Mouse (Mus musculus): ENCODE measurements around the gene Kifc1. TPM values are rescaled to one million over a fixed set of nuclear protein-coding genes. Genes with fewer than 3 reads are reported as not detected.

Kifc1 gene
- polyA plus RNA-seq, 1 experiment: 32.2 TPM

- Histone ChIP-seq H3K79me2 (ENCODE audit: control insufficient read depth, insufficient read depth) (peaks cover 6% of the 10 kb centered on the region), H3K4me3 (peak overlapping the region; percentile 41), H3K27me3 (ENCODE audit: control insufficient read depth, insufficient read depth, insufficient read length) (no peaks in the 10 kb centered on the region), H3K36me3 (ENCODE audit: control insufficient read depth, insufficient read depth) (peaks cover 11% of the 10 kb centered on the region), H3ac (ENCODE audit: control insufficient read depth, insufficient read length) (no peak overlapping the region), H3K4me2 (ENCODE audit: low read depth) (peak overlapping the region; percentile 78)
- TF ChIP-seq MAX (IDR thresholded peaks at IDR 0.05; ENCODE audit: low read depth) (no peak), REST (IDR thresholded peaks at IDR 0.05; ENCODE audit: insufficient read depth, insufficient read length) (no peak), E2F4 (IDR thresholded peaks at IDR 0.05; ENCODE audit: insufficient read depth) (no peak), TCF3 (IDR thresholded peaks at IDR 0.05; ENCODE audit: insufficient read length, low read depth) (no peak), POLR2A (IDR thresholded peaks at IDR 0.05; ENCODE audit: insufficient read length, low read depth) (no peak), USF1 (IDR thresholded peaks at IDR 0.05; ENCODE audit: low read depth) (no peak), TCF12 (IDR thresholded peaks at IDR 0.05; ENCODE audit: insufficient read depth, poor library complexity, severe bottlenecking) (no peak), CEBPB (IDR thresholded peaks at IDR 0.05; ENCODE audit: insufficient read depth, poor library complexity, severe bottlenecking) (no peak), MYOG (IDR thresholded peaks at IDR 0.05; ENCODE audit: control insufficient read depth in 1 of 3, insufficient read depth in 1 of 3, insufficient read length in 2 of 3, low read depth in 2 of 3) (no peak), MYOD1 (IDR thresholded peaks at IDR 0.05; ENCODE audit: control insufficient read depth in 1 of 3, insufficient read length in 2 of 3, low read depth in 2 of 3) (no peak), POLR2AphosphoS2 (IDR thresholded peaks at IDR 0.05; ENCODE audit: insufficient read length, low read depth) (no peak), SRF (IDR thresholded peaks at IDR 0.05; ENCODE audit: control insufficient read depth, insufficient read length, low read depth) (no peak)
These were observed 25.8 kb upstream of the Kifc1 start for GRCm38 (mm10) chr17:33916294-33916693.

GRCm38 (mm10) chr17:33915671-33916250 lies 25.3 kb upstream of the Kifc1 start, which contains the start of the genes Tapbp and Zbtb22:
Tapbp (plus strand) TSS chr17:33915899.
Zbtb22 (plus strand) TSS chr17:33915904.
- H3K79me2 ChIP-seq (ENCODE audit: control insufficient read depth, insufficient read depth): peaks cover 6% of the 10 kb centered on the region
- H3K4me2 ChIP-seq (ENCODE audit: low read depth): peak within 1 kb of the TSS; percentile 78
- H3K27me3 ChIP-seq (ENCODE audit: control insufficient read depth, insufficient read depth, insufficient read length): no peaks in the 10 kb centered on the region
- no peak within 1 kb of the TSS for H3ac ChIP-seq (ENCODE audit: control insufficient read depth, insufficient read length)
- peaks cover 11% of the 10 kb centered on the region for H3K36me3 ChIP-seq (ENCODE audit: control insufficient read depth, insufficient read depth)
- TF ChIP-seq SRF (IDR thresholded peaks at IDR 0.05; ENCODE audit: control insufficient read depth, insufficient read length, low read depth) (no peak), REST (IDR thresholded peaks at IDR 0.05; ENCODE audit: insufficient read depth, insufficient read length) (no peak), TCF3 (IDR thresholded peaks at IDR 0.05; ENCODE audit: insufficient read length, low read depth) (no peak), POLR2A (IDR thresholded peaks at IDR 0.05; ENCODE audit: insufficient read length, low read depth) (peak; percentile 54), POLR2AphosphoS2 (IDR thresholded peaks at IDR 0.05; ENCODE audit: insufficient read length, low read depth) (peak; percentile 84)
- H3K4me3 ChIP-seq: peak within 1 kb of the TSS; percentile 41

GRCm38 (mm10) chr17:33914969-33915391 lies 24.5 kb upstream of the Kifc1 start:
- Histone ChIP-seq H3K79me2 (ENCODE audit: control insufficient read depth, insufficient read depth) (peaks cover 14% of the 10 kb centered on the region), H3K27me3 (ENCODE audit: control insufficient read depth, insufficient read depth, insufficient read length) (no peaks in the 10 kb centered on the region), H3K36me3 (ENCODE audit: control insufficient read depth, insufficient read depth) (peaks cover 11% of the 10 kb centered on the region), H3K4me2 (ENCODE audit: low read depth) (peak overlapping the region; percentile 61), H3ac (ENCODE audit: control insufficient read depth, insufficient read length) (no peak overlapping the region), H3K4me3 (peak overlapping the region; percentile 41)
- no peak for TF ChIP-seq MYOD1 (IDR thresholded peaks at IDR 0.05; ENCODE audit: control insufficient read depth in 1 of 3, insufficient read length in 2 of 3, low read depth in 2 of 3)

- Histone ChIP-seq H3K4me2 (ENCODE audit: low read depth) (no peak overlapping the region), H3K36me3 (ENCODE audit: control insufficient read depth, insufficient read depth) (peaks cover 11% of the 10 kb centered on the region), H3K4me3 (no peak overlapping the region), H3K79me2 (ENCODE audit: control insufficient read depth, insufficient read depth) (peaks cover 16% of the 10 kb centered on the region), H3K27me3 (ENCODE audit: control insufficient read depth, insufficient read depth, insufficient read length) (no peaks in the 10 kb centered on the region), H3ac (ENCODE audit: control insufficient read depth, insufficient read length) (no peak overlapping the region)
- TF ChIP-seq E2F4 (IDR thresholded peaks at IDR 0.05; ENCODE audit: insufficient read depth): no peak
- no peak for TF ChIP-seq CEBPB (IDR thresholded peaks at IDR 0.05; ENCODE audit: insufficient read depth, poor library complexity, severe bottlenecking)
- no peak for TF ChIP-seq POLR2A (IDR thresholded peaks at IDR 0.05; ENCODE audit: insufficient read length, low read depth)
- TF ChIP-seq MYOG (IDR thresholded peaks at IDR 0.05; ENCODE audit: control insufficient read depth in 1 of 3, insufficient read depth in 1 of 3, insufficient read length in 2 of 3, low read depth in 2 of 3): no peak
- no peak for TF ChIP-seq TCF3 (IDR thresholded peaks at IDR 0.05; ENCODE audit: insufficient read length, low read depth)
- TF ChIP-seq SRF (IDR thresholded peaks at IDR 0.05; ENCODE audit: control insufficient read depth, insufficient read length, low read depth): no peak
- TF ChIP-seq MYOD1 (IDR thresholded peaks at IDR 0.05; ENCODE audit: control insufficient read depth in 1 of 3, insufficient read length in 2 of 3, low read depth in 2 of 3): no peak
- TF ChIP-seq USF1 (IDR thresholded peaks at IDR 0.05; ENCODE audit: low read depth): no peak
These were observed 23.4 kb upstream of the Kifc1 start for GRCm38 (mm10) chr17:33913905-33914304.

- Histone ChIP-seq H3K4me2 (ENCODE audit: low read depth) (no peak overlapping the region), H3ac (ENCODE audit: control insufficient read depth, insufficient read length) (no peak overlapping the region), H3K27me3 (ENCODE audit: control insufficient read depth, insufficient read depth, insufficient read length) (no peaks in the 10 kb centered on the region), H3K4me3 (no peak overlapping the region), H3K79me2 (ENCODE audit: control insufficient read depth, insufficient read depth) (peaks cover 16% of the 10 kb centered on the region), H3K36me3 (ENCODE audit: control insufficient read depth, insufficient read depth) (peaks cover 11% of the 10 kb centered on the region)
- TF ChIP-seq MAX (IDR thresholded peaks at IDR 0.05; ENCODE audit: low read depth) (no peak), E2F4 (IDR thresholded peaks at IDR 0.05; ENCODE audit: insufficient read depth) (no peak), POLR2AphosphoS2 (IDR thresholded peaks at IDR 0.05; ENCODE audit: insufficient read length, low read depth) (no peak), POLR2A (IDR thresholded peaks at IDR 0.05; ENCODE audit: insufficient read length, low read depth) (no peak), TCF12 (IDR thresholded peaks at IDR 0.05; ENCODE audit: insufficient read depth, poor library complexity, severe bottlenecking) (no peak), MYOG (IDR thresholded peaks at IDR 0.05; ENCODE audit: control insufficient read depth in 1 of 3, insufficient read depth in 1 of 3, insufficient read length in 2 of 3, low read depth in 2 of 3) (no peak)
These were observed 22.8 kb upstream of the Kifc1 start for GRCm38 (mm10) chr17:33913264-33913663.

Measured in myocyte (in vitro differentiated cells).